Mouse (Mus musculus) liver, adult 2 months (tissue): Measurements from ENCODE around the gene Ptpn4.

ENCODE experiments used
- CTCF ChIP-seq: fragments of 200-500 bp; IDR thresholded peaks from 2 replicates; pipeline ENCODE4 v1.5.1; 2011; ENCODE audit warnings: low read depth, low read length, control low read depth
- POLR2A ChIP-seq: fragments of 200-500 bp; IDR thresholded peaks from 2 replicates; pipeline ENCODE4 v1.6.1; 2011; ENCODE audit warnings: low read length, control low read depth; ENCODE audit not compliant: insufficient read depth; ENCODE audit errors: extremely low read depth

- no peak for TF ChIP-seq CTCF
- no peak for TF ChIP-seq POLR2A
These were observed 9.3 kb downstream of the Ptpn4 start for GRCm38 (mm10) chr1:119828160-119828559.
